Mouse (Mus musculus): ENCODE results near the gene Egfl8. TPM values are rescaled to one million over a fixed set of nuclear protein-coding genes. Genes with fewer than 3 reads are reported as not detected.

The Egfl8 gene
- polyA plus RNA-seq (2011; ENCODE audit: insufficient read depth, insufficient read length, low read depth, missing spikeins), result 0.85 and 1.1 TPM in 2 replicates

GRCm38 (mm10) chr17:34615871-34616270 is at the start of gene Egfl8:
Egfl8 (minus strand) TSS chr17:34615971.
- Histone ChIP-seq H3K27me3 (ENCODE audit: control insufficient read depth, insufficient read depth, low read length, poor library complexity, severe bottlenecking) (no peaks in the 10 kb centered on the region), H3K27ac (ENCODE audit: insufficient read depth, low read length) (no peak within 1 kb of the TSS), H3K36me3 (ENCODE audit: control insufficient read depth, insufficient read depth, low read length, poor library complexity, severe bottlenecking) (no peaks in the 10 kb centered on the region), H3K9me3 (replicated peaks; ENCODE audit: control insufficient read depth, insufficient read depth, low read length, poor library complexity, severe bottlenecking) (no peaks in the 10 kb centered on the region), H3K9ac (ENCODE audit: low read depth, poor library complexity, severe bottlenecking) (no peak within 1 kb of the TSS), H3K4me3 (ENCODE audit: low read depth, low read length) (no peak within 1 kb of the TSS), H3K4me1 (ENCODE audit: control insufficient read depth, insufficient read depth, low read length) (no peaks in the 10 kb centered on the region)
- no peak for TF ChIP-seq EP300 (IDR thresholded peaks at IDR 0.05; ENCODE audit: insufficient read depth, low read depth, low read length)
- no peak for TF ChIP-seq CTCF (IDR thresholded peaks at IDR 0.05; ENCODE audit: low read depth, low read length)
- no peak for TF ChIP-seq POLR2A (IDR thresholded peaks at IDR 0.05; ENCODE audit: insufficient read depth, low read length)

DNA sequence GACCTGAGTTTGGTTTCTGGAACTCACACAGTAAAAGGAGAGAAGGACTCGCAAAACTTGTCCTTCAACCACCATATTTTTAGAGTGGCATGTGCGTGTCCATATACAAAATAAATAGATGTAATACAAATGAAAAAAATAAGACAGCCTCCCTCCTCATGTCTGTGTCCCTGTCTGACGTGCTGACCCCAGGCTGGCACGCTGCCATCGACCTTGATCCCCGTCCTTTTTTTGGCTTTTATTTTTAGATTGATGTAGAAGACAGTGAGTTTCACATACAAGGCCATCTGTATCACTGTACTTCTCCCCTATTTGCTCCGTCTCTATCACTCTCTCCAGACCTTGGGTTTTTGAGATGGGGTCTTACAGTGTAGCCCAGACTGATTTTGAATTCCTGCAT is 48.7 kb upstream of the Egfl8 start:
- Histone ChIP-seq H3K9me3 (replicated peaks; ENCODE audit: control insufficient read depth, insufficient read depth, low read length, poor library complexity, severe bottlenecking) (no peaks in the 10 kb centered on the region), H3K27me3 (ENCODE audit: control insufficient read depth, insufficient read depth, low read length, poor library complexity, severe bottlenecking) (no peaks in the 10 kb centered on the region), H3K4me1 (ENCODE audit: control insufficient read depth, insufficient read depth, low read length) (no peaks in the 10 kb centered on the region), H3K9ac (ENCODE audit: low read depth, poor library complexity, severe bottlenecking) (no peak overlapping the region), H3K4me3 (ENCODE audit: low read depth, low read length) (no peak overlapping the region), H3K27ac (ENCODE audit: insufficient read depth, low read length) (no peak overlapping the region), H3K36me3 (ENCODE audit: control insufficient read depth, insufficient read depth, low read length, poor library complexity, severe bottlenecking) (no peaks in the 10 kb centered on the region)
- TF ChIP-seq CTCF (IDR thresholded peaks at IDR 0.05; ENCODE audit: low read depth, low read length) (no peak), POLR2A (IDR thresholded peaks at IDR 0.05; ENCODE audit: insufficient read depth, low read length) (no peak), EP300 (IDR thresholded peaks at IDR 0.05; ENCODE audit: insufficient read depth, low read depth, low read length) (no peak)

- no peaks in the 10 kb centered on the region for H3K36me3 ChIP-seq (ENCODE audit: control insufficient read depth, insufficient read depth, low read length, poor library complexity, severe bottlenecking)
- no peak overlapping the region for H3K27ac ChIP-seq (ENCODE audit: insufficient read depth, low read length)
- no peak overlapping the region for H3K9ac ChIP-seq (ENCODE audit: low read depth, poor library complexity, severe bottlenecking)
- no peaks in the 10 kb centered on the region for H3K4me1 ChIP-seq (ENCODE audit: control insufficient read depth, insufficient read depth, low read length)
- TF ChIP-seq EP300 (IDR thresholded peaks at IDR 0.05; ENCODE audit: insufficient read depth, low read depth, low read length) (no peak), POLR2A (IDR thresholded peaks at IDR 0.05; ENCODE audit: insufficient read depth, low read length) (no peak), CTCF (IDR thresholded peaks at IDR 0.05; ENCODE audit: low read depth, low read length) (no peak)
- H3K9me3 ChIP-seq (replicated peaks; ENCODE audit: control insufficient read depth, insufficient read depth, low read length, poor library complexity, severe bottlenecking), result no peaks in the 10 kb centered on the region
- no peaks in the 10 kb centered on the region for H3K27me3 ChIP-seq (ENCODE audit: control insufficient read depth, insufficient read depth, low read length, poor library complexity, severe bottlenecking)
- no peak overlapping the region for H3K4me3 ChIP-seq (ENCODE audit: low read depth, low read length)
These were observed 47.8 kb upstream of the Egfl8 start for GRCm38 (mm10) chr17:34663558-34663957.

GRCm38 (mm10) chr17:34662978-34663377 is 47.2 kb upstream of the Egfl8 start:
- H3K36me3 ChIP-seq (ENCODE audit: control insufficient read depth, insufficient read depth, low read length, poor library complexity, severe bottlenecking), result no peaks in the 10 kb centered on the region
- no peak overlapping the region for H3K27ac ChIP-seq (ENCODE audit: insufficient read depth, low read length)
- no peaks in the 10 kb centered on the region for H3K4me1 ChIP-seq (ENCODE audit: control insufficient read depth, insufficient read depth, low read length)
- H3K27me3 ChIP-seq (ENCODE audit: control insufficient read depth, insufficient read depth, low read length, poor library complexity, severe bottlenecking), result no peaks in the 10 kb centered on the region
- TF ChIP-seq EP300 (IDR thresholded peaks at IDR 0.05; ENCODE audit: insufficient read depth, low read depth, low read length) (no peak), POLR2A (IDR thresholded peaks at IDR 0.05; ENCODE audit: insufficient read depth, low read length) (no peak), CTCF (IDR thresholded peaks at IDR 0.05; ENCODE audit: low read depth, low read length) (no peak)
- H3K4me3 ChIP-seq (ENCODE audit: low read depth, low read length), result no peak overlapping the region
- H3K9ac ChIP-seq (ENCODE audit: low read depth, poor library complexity, severe bottlenecking), result no peak overlapping the region
- H3K9me3 ChIP-seq (replicated peaks; ENCODE audit: control insufficient read depth, insufficient read depth, low read length, poor library complexity, severe bottlenecking), result no peaks in the 10 kb centered on the region

- Histone ChIP-seq H3K4me1 (ENCODE audit: control insufficient read depth, insufficient read depth, low read length) (no peaks in the 10 kb centered on the region), H3K9ac (ENCODE audit: low read depth, poor library complexity, severe bottlenecking) (no peak overlapping the region), H3K36me3 (ENCODE audit: control insufficient read depth, insufficient read depth, low read length, poor library complexity, severe bottlenecking) (no peaks in the 10 kb centered on the region), H3K4me3 (ENCODE audit: low read depth, low read length) (no peak overlapping the region), H3K27ac (ENCODE audit: insufficient read depth, low read length) (no peak overlapping the region), H3K9me3 (replicated peaks; ENCODE audit: control insufficient read depth, insufficient read depth, low read length, poor library complexity, severe bottlenecking) (no peaks in the 10 kb centered on the region), H3K27me3 (ENCODE audit: control insufficient read depth, insufficient read depth, low read length, poor library complexity, severe bottlenecking) (no peaks in the 10 kb centered on the region)
- TF ChIP-seq EP300 (IDR thresholded peaks at IDR 0.05; ENCODE audit: insufficient read depth, low read depth, low read length) (no peak), CTCF (IDR thresholded peaks at IDR 0.05; ENCODE audit: low read depth, low read length) (no peak), POLR2A (IDR thresholded peaks at IDR 0.05; ENCODE audit: insufficient read depth, low read length) (no peak)
These were observed 46.7 kb upstream of the Egfl8 start for GRCm38 (mm10) chr17:34662468-34662867.

DNA sequence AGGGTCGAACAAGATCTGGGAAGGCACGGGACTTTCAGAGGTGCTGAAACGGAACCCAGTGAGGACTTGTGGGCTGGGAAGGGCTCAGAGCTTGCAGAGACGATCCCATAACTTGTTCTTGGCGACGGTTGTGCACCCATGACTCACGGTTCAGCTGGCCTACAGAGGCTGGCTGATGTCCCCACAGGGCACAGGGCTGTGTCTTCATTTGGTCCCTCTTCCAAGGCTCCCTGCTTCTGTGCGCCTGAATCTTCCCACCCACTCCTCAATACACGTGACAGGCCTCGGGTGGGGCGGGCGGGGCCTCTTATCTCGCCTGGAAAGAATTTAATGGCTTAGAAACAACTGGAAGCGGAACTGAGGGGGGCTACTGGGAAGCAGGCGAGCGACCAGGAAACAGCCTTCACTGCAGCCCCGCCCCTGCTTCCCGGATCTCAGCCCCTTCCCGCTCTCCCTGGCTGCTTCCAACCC is 45.4 kb upstream of the Egfl8 start:
- Histone ChIP-seq H3K9ac (ENCODE audit: low read depth, poor library complexity, severe bottlenecking) (no peak overlapping the region), H3K4me3 (ENCODE audit: low read depth, low read length) (no peak overlapping the region), H3K9me3 (replicated peaks; ENCODE audit: control insufficient read depth, insufficient read depth, low read length, poor library complexity, severe bottlenecking) (no peaks in the 10 kb centered on the region), H3K27me3 (ENCODE audit: control insufficient read depth, insufficient read depth, low read length, poor library complexity, severe bottlenecking) (no peaks in the 10 kb centered on the region), H3K36me3 (ENCODE audit: control insufficient read depth, insufficient read depth, low read length, poor library complexity, severe bottlenecking) (no peaks in the 10 kb centered on the region), H3K27ac (ENCODE audit: insufficient read depth, low read length) (no peak overlapping the region), H3K4me1 (ENCODE audit: control insufficient read depth, insufficient read depth, low read length) (no peaks in the 10 kb centered on the region)
- TF ChIP-seq CTCF (IDR thresholded peaks at IDR 0.05; ENCODE audit: low read depth, low read length), result no peak
- TF ChIP-seq EP300 (IDR thresholded peaks at IDR 0.05; ENCODE audit: insufficient read depth, low read depth, low read length), result no peak
